Mouse (Mus musculus) central nervous system, embryonic 14 days (tissue): ENCODE data around the gene Aff4. TPM values are rescaled to one million over a fixed set of nuclear protein-coding genes. Genes with fewer than 3 reads are reported as not detected.

Experiments
- polyA plus RNA-seq: library from polyadenylated mRNA; depleted of rRNA; stranded (reverse); fragments of >200 nt; gene quantifications from 2 replicates; pipeline ENCODE4 v1.2.3, GENCODE M21; 2012; rRNA removed

The Aff4 gene
- 53.7 and 61.3 TPM in 2 replicates for polyA plus RNA-seq

GRCm38 (mm10) chr11:53350291-53351223 lies at the start of gene Aff4:
TSS of gene Aff4 (plus strand) at chr11:53350833.

GRCm38 (mm10) chr11:53324512-53324968 lies 26.1 kb upstream of the Aff4 start, which contains the start of gene Zcchc10:
TSS of gene Zcchc10 (plus strand) at chr11:53324679.

GRCm38 (mm10) chr11:53423036-53423435 lies 72.4 kb downstream of the Aff4 start, which contains the start of gene Leap2:
TSS of gene Leap2 (minus strand) at chr11:53423170.

GRCm38 (mm10) chr11:53430670-53431346 lies 80.2 kb downstream of the Aff4 start, which contains the start of the genes Uqcrq and Gdf9:
TSS of gene Uqcrq (minus strand) at chr11:53430831.
TSS of gene Gdf9 (plus strand) at chr11:53431023.

GRCm38 (mm10) chr11:53456474-53457371 lies 106.1 kb downstream of the Aff4 start, which contains the start of the genes Gm10447 and Shroom1:
TSS of gene Gm10447 (minus strand) at chr11:53457110.
TSS of gene Shroom1 (plus strand) at chr11:53457205.

GRCm38 (mm10) chr11:53469968-53470695 lies 119.5 kb downstream of the Aff4 start, which contains the start of gene Gm9837:
TSS of gene Gm9837 (minus strand) at chr11:53470479.

Other genes with a start within 250 kb of the Aff4 start
- 80.5 and 86.7 TPM in 2 replicates for gene Hspa4, start 50.4 kb upstream of the Aff4 start, polyA plus RNA-seq
- gene Zcchc10, start 26.2 kb upstream of the Aff4 start, polyA plus RNA-seq, result 10.5 and 11.4 TPM in 2 replicates
- gene Leap2, start 72.3 kb downstream of the Aff4 start, polyA plus RNA-seq, result 0.25 TPM in 1 of 2 replicates, not detected in the other
- 288 and 294 TPM in 2 replicates for gene Uqcrq, start 80.0 kb downstream of the Aff4 start, polyA plus RNA-seq
- 2.4 and 2.6 TPM in 2 replicates for gene Gdf9, start 80.2 kb downstream of the Aff4 start, polyA plus RNA-seq
- gene Gm10447, start 106.3 kb downstream of the Aff4 start, polyA plus RNA-seq, result 0.06 and 0.25 TPM in 2 replicates
- 2.3 and 4.0 TPM in 2 replicates for gene Shroom1, start 106.4 kb downstream of the Aff4 start, polyA plus RNA-seq
- not detected in 2 replicates for gene Gm9837, start 119.6 kb downstream of the Aff4 start, polyA plus RNA-seq
- gene Gm9945, start 129.3 kb downstream of the Aff4 start, polyA plus RNA-seq, result not detected in 2 replicates
- gene Sowaha, start 129.4 kb downstream of the Aff4 start, polyA plus RNA-seq, result 0.81 and 1.2 TPM in 2 replicates
- gene Sept8, start 168.4 kb downstream of the Aff4 start, polyA plus RNA-seq, result 38.6 and 46.0 TPM in 2 replicates
- gene Kif3a, start 216.5 kb downstream of the Aff4 start, polyA plus RNA-seq, result 89.6 and 93.3 TPM in 2 replicates